Comparison of ENCODE assay signal across 8 mouse cellular contexts in the genomic region with DNA sequence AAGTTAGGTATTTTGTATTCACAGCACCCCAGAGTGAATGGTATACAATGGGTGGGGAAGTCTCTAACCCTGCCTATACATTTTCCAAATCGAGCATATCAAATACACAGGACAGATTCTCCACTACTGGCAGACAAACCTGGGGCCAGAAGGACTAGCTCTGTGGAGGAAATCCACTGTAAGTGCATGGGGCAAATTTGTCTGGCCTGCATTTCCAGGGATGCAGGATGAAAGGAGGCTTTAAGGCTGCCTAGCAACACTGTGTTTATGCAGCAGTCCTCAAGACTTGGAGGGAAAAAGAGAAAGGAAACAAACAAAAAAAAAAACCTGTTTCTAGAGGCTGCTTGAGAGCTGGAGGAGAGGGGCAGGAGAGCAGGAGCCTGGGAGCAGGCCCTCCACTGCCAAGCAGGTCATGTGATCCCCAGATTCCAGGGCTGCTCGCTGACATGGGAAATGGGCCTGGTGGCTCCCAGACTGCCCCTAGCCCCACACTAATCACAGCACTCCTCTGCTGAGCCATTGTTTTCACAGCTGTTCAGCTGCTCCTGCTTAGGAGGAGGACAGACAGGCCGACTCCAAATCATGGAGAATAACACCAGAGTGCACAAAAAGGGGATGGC.
DNase-seq lines count a peak whose midpoint lies in the region; ATAC-seq and TF ChIP-seq lines count a peak whose summit lies in the region.

No protein-coding gene starts in this region.

- peak; percentile 4 for DNase-seq in urinary bladder, postnatal 14 days (ENCODE audit: low spot score)
- DNase-seq in urinary bladder, postnatal 25 days (ENCODE audit: low spot score), result no peak
- DNase-seq in gastrocnemius, adult 2 months, result peak; percentile 38
- DNase-seq in left cerebral cortex, postnatal 4 days, result peak; percentile 62
- DNase-seq in neural tube, embryonic 10.5 days (ENCODE audit: extremely low spot score, low spot score), result peak; percentile 71
- no peak for DNase-seq in thymus, postnatal 25 days
- DNase-seq in thymus, adult 18-20 months, result no peak

- H3K27me3 ChIP-seq in hindbrain, embryonic 15.5 days, result no peaks in the 10 kb centered on the region

- no peak for TF ChIP-seq CTCF in gastrocnemius, adult 2 months (IDR thresholded peaks at IDR 0.05)

- no peaks in the 10 kb centered on the region for H3K9me3 ChIP-seq in hindbrain, embryonic 15.5 days

- intact Hi-C loops in gastrocnemius, adult 2 months (cut with DNase I), result no loop called here
- intact Hi-C loops in left cerebral cortex, postnatal 4 days (cut with DNase I), result no loop called here

- H3K4me1 ChIP-seq in hindbrain, embryonic 15.5 days (replicated peaks), result peaks cover 11% of the 10 kb centered on the region

- H3K4me2 ChIP-seq in hindbrain, embryonic 15.5 days, result no peak overlapping the region

- peak overlapping the region; percentile 40; the same call in 1 of the 2 replicates for H3K27ac ChIP-seq in gastrocnemius, adult 2 months
- peak overlapping the region; percentile 6 for H3K27ac ChIP-seq in hindbrain, embryonic 15.5 days (replicated peaks)

- H3K9ac ChIP-seq in hindbrain, embryonic 15.5 days, result no peak overlapping the region

- ATAC-seq in hindbrain, embryonic 15.5 days (ENCODE audit: low FRiP score, low read depth), result peak; percentile 97

- no peak overlapping the region for H3K4me3 ChIP-seq in gastrocnemius, adult 2 months
- no peak overlapping the region for H3K4me3 ChIP-seq in hindbrain, embryonic 15.5 days

- WGBS in hindbrain, embryonic 15.5 days, result 7% methylated on average over 3 of the region's 3 CpGs

- H3K36me3 ChIP-seq in hindbrain, embryonic 15.5 days, result no peaks in the 10 kb centered on the region

Comparison
In these comparisons a context has a peak if more than half of its experiments do, and no peak if none do; other contexts are left out.
1. DNase-seq: peak in urinary bladder, postnatal 14 days (single experiment), gastrocnemius, adult 2 months (single experiment), left cerebral cortex, postnatal 4 days (single experiment) and neural tube, embryonic 10.5 days (single experiment); none in urinary bladder, postnatal 25 days (single experiment), thymus, postnatal 25 days (single experiment) and thymus, adult 18-20 months (0 of 2).